Mouse (Mus musculus): ENCODE measurements around the gene Cdhr5. TPM values are rescaled to one million over a fixed set of nuclear protein-coding genes. Genes with fewer than 3 reads are reported as not detected.
"Not testable (repeated sequence)": the region's sequence is repeated elsewhere in the genome, so short reads cannot be mapped to it uniquely, and the experiment has no call there.

Cdhr5 gene
- polyA plus RNA-seq, 1 experiment = 145 TPM

DNA sequence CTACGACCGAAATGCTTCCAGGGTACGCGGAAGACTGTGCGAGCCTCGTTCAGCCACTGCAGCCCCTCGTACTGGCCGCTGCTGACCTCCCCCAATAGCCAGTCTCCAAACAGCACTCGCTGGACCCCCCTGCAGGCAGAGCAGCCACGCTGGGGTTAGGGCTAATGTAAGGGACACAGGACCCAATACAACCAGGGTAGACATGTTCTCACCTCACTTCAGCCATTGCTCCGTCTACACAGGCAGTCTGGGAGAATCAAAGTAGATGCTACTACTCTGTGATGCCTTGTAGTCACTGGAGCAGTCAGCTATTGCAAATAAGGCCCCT is 11.2 kb downstream of the Cdhr5 start:
- 30% methylated on average over 11 of the region's 11 CpGs for WGBS
- Histone ChIP-seq H3K4me3 (ENCODE audit: insufficient read depth, low read depth, low read length) (peak overlapping the region; percentile 13), H3K27me3 (replicated peaks; ENCODE audit: control insufficient read depth, insufficient read depth, low read length) (no peaks in the 10 kb centered on the region), H3K4me1 (ENCODE audit: control insufficient read depth, insufficient read depth, low read length) (peaks cover 3% of the 10 kb centered on the region; the same call in 1 of the 2 replicates), H3K27ac (ENCODE audit: insufficient read depth, low read depth, low read length) (no peak overlapping the region), H3K36me3 (ENCODE audit: control insufficient read depth, insufficient read depth, low read length) (0 out of 2 replicates have a peak, but pooled peaks cover 3% of the 10 kb centered on the region)
- DNase-seq = no peak
- TF ChIP-seq POLR2A (IDR thresholded peaks at IDR 0.05; ENCODE audit: low read depth, low read length) = no peak
- no peak for TF ChIP-seq CTCF (conservative IDR thresholded peaks at IDR 0.05; ENCODE audit: insufficient read depth, insufficient read length, low read depth, low read length)

DNA sequence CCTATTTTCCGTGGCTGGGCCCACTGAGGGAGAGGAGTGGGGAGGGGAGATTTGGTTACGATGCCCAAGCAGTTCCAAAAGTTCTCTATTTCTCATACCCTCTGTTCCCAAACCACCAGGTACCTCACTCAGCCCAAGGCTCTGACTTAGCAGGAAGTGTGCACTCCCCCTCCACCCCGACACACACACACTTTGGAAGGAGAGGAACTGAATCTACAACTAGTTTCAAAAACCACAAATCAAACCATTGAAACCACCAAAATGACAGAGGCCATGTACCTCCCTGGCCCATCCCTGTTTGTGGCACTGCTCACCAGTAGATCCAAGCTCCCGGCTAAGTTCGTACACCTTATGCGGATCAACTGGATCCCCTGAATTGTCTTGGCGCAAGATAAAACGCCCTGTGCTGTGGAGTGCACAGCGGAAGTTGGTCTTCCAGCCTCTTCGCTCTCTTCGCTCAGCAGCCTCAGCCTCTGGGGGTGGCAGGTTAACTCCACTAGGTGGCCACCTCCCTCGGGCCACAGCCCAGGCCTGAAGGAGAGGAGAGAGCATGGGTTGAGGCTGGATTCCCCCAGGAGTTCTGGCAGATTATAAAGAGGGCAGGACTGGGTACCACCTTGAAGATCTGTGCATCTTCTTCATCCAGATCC is 11.7 kb downstream of the Cdhr5 start:
- Histone ChIP-seq H3K4me1 (ENCODE audit: control insufficient read depth, insufficient read depth, low read length) (peaks cover 3% of the 10 kb centered on the region; the same call in 1 of the 2 replicates), H3K27ac (ENCODE audit: insufficient read depth, low read depth, low read length) (no peak overlapping the region), H3K27me3 (replicated peaks; ENCODE audit: control insufficient read depth, insufficient read depth, low read length) (no peaks in the 10 kb centered on the region), H3K36me3 (ENCODE audit: control insufficient read depth, insufficient read depth, low read length) (0 out of 2 replicates have a peak, but pooled peaks cover 3% of the 10 kb centered on the region), H3K4me3 (ENCODE audit: insufficient read depth, low read depth, low read length) (peak overlapping the region; percentile 13)
- 33% methylated on average over 12 of the region's 12 CpGs for WGBS
- peak; percentile 39 for DNase-seq
- TF ChIP-seq CTCF (conservative IDR thresholded peaks at IDR 0.05; ENCODE audit: insufficient read depth, insufficient read length, low read depth, low read length) (peak; percentile 54), POLR2A (IDR thresholded peaks at IDR 0.05; ENCODE audit: low read depth, low read length) (no peak)

GRCm38 (mm10) chr7:141264041-141264700 is 12.4 kb downstream of the Cdhr5 start:
- no peak for DNase-seq
- Histone ChIP-seq H3K27me3 (replicated peaks; ENCODE audit: control insufficient read depth, insufficient read depth, low read length) (no peaks in the 10 kb centered on the region), H3K27ac (ENCODE audit: insufficient read depth, low read depth, low read length) (no peak overlapping the region), H3K4me3 (ENCODE audit: insufficient read depth, low read depth, low read length) (no peak overlapping the region), H3K4me1 (ENCODE audit: control insufficient read depth, insufficient read depth, low read length) (peaks cover 3% of the 10 kb centered on the region; the same call in 1 of the 2 replicates), H3K36me3 (ENCODE audit: control insufficient read depth, insufficient read depth, low read length) (peaks cover 6% of the 10 kb centered on the region; the same call in 1 of the 2 replicates)
- TF ChIP-seq POLR2A (IDR thresholded peaks at IDR 0.05; ENCODE audit: low read depth, low read length) = no peak
- TF ChIP-seq CTCF (conservative IDR thresholded peaks at IDR 0.05; ENCODE audit: insufficient read depth, insufficient read length, low read depth, low read length) = no peak
- WGBS = 71% methylated on average over 11 of the region's 11 CpGs

DNA sequence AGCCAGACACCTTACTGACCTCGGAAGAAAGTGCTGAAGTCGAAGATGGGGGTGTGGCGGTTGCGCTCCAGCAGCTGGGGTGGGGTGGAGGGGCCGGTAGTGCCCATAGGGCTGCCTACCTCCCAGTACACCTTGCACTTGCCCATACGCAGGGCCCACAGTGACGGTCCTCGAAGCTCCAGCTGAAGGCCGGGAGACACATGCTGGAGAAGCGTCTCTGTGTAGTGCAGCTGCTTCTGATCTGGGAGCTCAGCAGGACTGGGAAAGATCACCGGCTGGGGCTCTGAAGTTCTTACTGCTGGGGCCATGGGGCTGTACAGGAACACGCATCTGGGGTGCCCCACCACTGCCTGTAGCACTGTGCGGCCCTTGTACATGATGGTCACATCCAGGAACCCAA is 12.9 kb downstream of the Cdhr5 start:
- H3K27me3 ChIP-seq (replicated peaks; ENCODE audit: control insufficient read depth, insufficient read depth, low read length) = no peaks in the 10 kb centered on the region
- H3K36me3 ChIP-seq (ENCODE audit: control insufficient read depth, insufficient read depth, low read length) = peaks cover 6% of the 10 kb centered on the region; the same call in 1 of the 2 replicates
- H3K27ac ChIP-seq (ENCODE audit: insufficient read depth, low read depth, low read length) = no peak overlapping the region
- WGBS = 84% methylated on average over 13 of the region's 13 CpGs
- no peak overlapping the region for H3K4me3 ChIP-seq (ENCODE audit: insufficient read depth, low read depth, low read length)
- H3K4me1 ChIP-seq (ENCODE audit: control insufficient read depth, insufficient read depth, low read length) = peaks cover 3% of the 10 kb centered on the region; the same call in 1 of the 2 replicates
- DNase-seq = no peak
- no peak for TF ChIP-seq POLR2A (IDR thresholded peaks at IDR 0.05; ENCODE audit: low read depth, low read length)
- TF ChIP-seq CTCF (conservative IDR thresholded peaks at IDR 0.05; ENCODE audit: insufficient read depth, insufficient read length, low read depth, low read length) = no peak

DNA sequence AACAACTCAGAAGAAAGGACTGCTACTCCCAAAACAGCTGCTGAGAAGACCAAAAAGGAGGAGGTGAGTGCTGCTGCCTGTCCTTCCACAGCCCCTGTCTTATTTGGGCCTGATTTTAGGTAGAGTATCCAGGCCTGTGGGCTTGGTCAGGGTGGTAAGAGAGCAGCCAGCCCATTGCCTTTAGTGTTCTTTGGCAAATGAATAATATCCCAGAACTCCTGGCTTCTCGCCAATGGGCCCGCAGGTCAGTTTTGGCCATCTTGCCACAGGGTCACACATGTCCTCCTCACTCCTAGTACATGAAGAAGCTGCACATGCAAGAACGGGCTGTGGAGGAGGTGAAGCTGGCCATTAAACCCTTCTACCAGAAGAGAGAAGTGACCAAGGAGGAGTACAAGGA is 15.1 kb downstream of the Cdhr5 start:
- Histone ChIP-seq H3K4me1 (ENCODE audit: control insufficient read depth, insufficient read depth, low read length) (peaks cover 1% of the 10 kb centered on the region; the same call in 1 of the 2 replicates), H3K36me3 (ENCODE audit: control insufficient read depth, insufficient read depth, low read length) (peaks cover 9% of the 10 kb centered on the region), H3K27ac (ENCODE audit: insufficient read depth, low read depth, low read length) (no peak overlapping the region), H3K27me3 (replicated peaks; ENCODE audit: control insufficient read depth, insufficient read depth, low read length) (no peaks in the 10 kb centered on the region), H3K4me3 (ENCODE audit: insufficient read depth, low read depth, low read length) (no peak overlapping the region)
- 63% methylated on average over 3 of the region's 3 CpGs for WGBS
- peak; percentile 23 for DNase-seq
- TF ChIP-seq POLR2A (IDR thresholded peaks at IDR 0.05; ENCODE audit: low read depth, low read length) = no peak

GRCm38 (mm10) chr7:141256159-141256558 is 20.4 kb downstream of the Cdhr5 start:
- Histone ChIP-seq H3K27me3 (replicated peaks; ENCODE audit: control insufficient read depth, insufficient read depth, low read length) (no peaks in the 10 kb centered on the region), H3K27ac (ENCODE audit: insufficient read depth, low read depth, low read length) (no peak overlapping the region), H3K4me3 (ENCODE audit: insufficient read depth, low read depth, low read length) (no peak overlapping the region), H3K4me1 (ENCODE audit: control insufficient read depth, insufficient read depth, low read length) (no peaks in the 10 kb centered on the region), H3K36me3 (ENCODE audit: control insufficient read depth, insufficient read depth, low read length) (peaks cover 8% of the 10 kb centered on the region)
- DNase-seq = no peak
- TF ChIP-seq POLR2A (IDR thresholded peaks at IDR 0.05; ENCODE audit: low read depth, low read length) = no peak
- TF ChIP-seq CTCF (conservative IDR thresholded peaks at IDR 0.05; ENCODE audit: insufficient read depth, insufficient read length, low read depth, low read length) = no peak
- 89% methylated on average over 10 of the region's 10 CpGs for WGBS

DNA sequence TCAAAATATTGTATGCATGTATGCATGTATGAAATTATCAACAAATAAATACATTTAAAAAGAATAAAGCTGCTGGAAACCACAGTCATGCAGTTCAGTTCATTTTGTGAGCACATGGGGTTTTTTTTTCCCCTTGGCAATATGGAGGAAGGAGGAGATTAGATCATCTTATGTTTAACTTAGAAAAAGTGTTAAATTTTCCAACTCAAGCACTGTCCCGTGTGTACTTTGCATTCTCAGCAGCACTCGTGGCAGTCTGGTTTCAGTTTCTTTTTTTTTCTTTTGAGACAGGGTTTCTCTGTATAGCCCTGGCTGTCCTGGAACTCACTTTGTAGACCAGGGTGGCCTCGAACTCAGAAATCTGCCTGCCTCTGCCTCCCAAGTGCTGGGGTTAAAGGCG is 26.1 kb downstream of the Cdhr5 start:
- H3K36me3 ChIP-seq (ENCODE audit: control insufficient read depth, insufficient read depth, low read length); H3K4me3 ChIP-seq (ENCODE audit: insufficient read depth, low read depth, low read length); H3K27me3 ChIP-seq (replicated peaks; ENCODE audit: control insufficient read depth, insufficient read depth, low read length); H3K4me1 ChIP-seq (ENCODE audit: control insufficient read depth, insufficient read depth, low read length); DNase-seq; H3K27ac ChIP-seq (ENCODE audit: insufficient read depth, low read depth, low read length): not testable (repeated sequence)
- WGBS = 77% methylated on average over 4 of the region's 4 CpGs
